Mouse (Mus musculus) thymus, postnatal 36 days (tissue): Measurements from ENCODE around the gene Agxt.

Experiments
- DNase-seq, 2 experiments: peaks; one replicate each; pipeline ENCODE4 v3.0.0; 2022; ENCODE audit warnings: mixed read lengths in 2 of 2

The Agxt gene

GRCm38 (mm10) chr1:93135036-93135526, at the start of gene Agxt:
Gene Agxt (plus strand): TSS chr1:93135240.
- no peak for DNase-seq

GRCm38 (mm10) chr1:93092582-93092981, 42.5 kb upstream of the Agxt start:
- DNase-seq, result no peak

DNA sequence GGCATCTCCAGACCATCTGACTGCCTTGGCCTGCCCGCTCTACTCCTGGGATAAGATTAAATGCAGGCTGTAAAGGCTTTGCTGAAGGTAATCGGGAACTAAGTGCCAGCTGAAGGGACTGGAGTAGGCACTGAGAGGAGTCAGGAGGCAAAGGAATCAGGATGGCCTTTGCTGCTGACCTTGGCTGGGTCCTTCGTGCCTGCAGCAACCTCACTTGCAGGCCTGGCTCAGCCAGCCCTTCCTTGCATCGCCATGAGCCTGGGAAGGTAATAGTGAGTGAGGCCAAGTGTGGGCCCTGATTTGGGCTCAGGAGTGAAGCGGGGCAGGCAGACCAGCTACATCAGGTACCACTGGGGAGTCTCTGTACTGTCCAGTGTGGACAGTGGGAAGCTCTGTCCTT, 36.1 kb upstream of the Agxt start:
- DNase-seq, result no peak

- no peak for DNase-seq
These were observed 34.8 kb upstream of the Agxt start for GRCm38 (mm10) chr1:93100243-93100575.

DNA sequence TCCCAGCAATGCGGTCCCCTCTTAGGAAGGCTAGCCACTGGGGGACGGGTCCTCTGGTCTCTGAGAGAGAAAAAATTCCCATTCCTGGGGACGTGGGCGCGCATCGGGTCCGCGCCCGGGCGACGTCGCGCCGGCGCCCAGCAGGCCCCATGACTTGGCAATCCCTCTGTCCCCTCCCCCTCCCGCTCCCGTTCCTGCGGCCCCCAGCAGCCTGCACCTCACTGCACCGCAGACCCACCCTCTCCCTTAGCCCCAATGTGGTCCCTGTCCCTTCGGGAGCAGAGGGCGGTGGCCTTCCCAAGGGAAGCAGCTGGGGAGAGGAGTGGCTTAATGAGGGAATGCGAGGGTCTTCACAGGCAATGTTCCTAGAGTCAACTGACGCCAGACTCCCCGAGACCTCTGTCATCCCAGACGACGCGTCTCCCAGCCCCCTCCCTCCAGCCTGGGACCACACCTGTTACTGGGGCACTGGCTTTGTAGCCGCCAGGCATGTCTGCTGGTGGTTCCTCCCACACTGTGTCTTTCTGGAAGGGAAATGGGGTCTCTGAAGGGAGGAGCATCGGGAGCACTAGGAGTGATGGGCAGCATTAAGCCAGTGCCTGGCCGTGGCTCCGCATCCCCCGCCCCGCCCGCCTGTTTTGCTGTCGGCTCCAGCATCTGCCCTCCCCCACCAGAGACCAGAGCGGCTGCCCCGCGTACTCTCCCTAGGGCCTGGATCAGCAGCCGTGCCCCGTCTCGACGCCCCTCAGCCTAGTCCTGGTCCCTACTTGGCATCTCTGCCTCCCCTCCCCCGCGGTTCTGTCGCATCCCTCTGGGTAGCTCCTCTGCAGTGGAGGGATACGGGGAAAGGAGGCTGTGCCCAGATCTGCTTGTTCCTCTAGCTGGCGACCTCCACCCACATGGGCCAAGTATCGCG, 34.2 kb upstream of the Agxt start:
- DNase-seq, result no peak

DNA sequence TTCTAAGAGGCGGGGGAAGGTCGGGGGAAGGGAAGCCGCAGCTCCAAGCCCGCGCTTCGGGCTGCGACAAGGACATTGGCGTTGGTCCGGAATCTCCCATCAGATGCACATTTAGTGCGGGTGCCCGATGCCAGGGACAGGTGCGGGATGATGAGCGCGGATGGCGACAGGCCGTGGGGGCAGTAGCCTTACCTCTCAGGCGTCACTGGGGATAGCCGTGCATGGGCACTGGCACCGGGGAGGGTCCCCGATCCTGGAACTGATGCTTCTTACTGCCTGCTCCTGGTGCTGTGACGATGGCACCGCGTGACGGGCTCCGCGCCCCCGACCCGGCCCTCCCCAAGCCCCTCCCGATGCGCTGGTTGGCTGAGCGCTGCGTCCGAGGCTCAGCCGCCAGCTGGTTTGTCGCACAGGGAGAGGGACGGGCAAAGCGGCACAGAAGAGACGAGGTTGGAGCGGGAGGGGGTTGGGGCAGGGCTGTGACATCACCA, 33.4 kb upstream of the Agxt start, which contains the start of gene Kif1a:
Gene Kif1a (minus strand): TSS at position 381 of the 491 bp plus-strand sequence.
- no peak for DNase-seq

DNA sequence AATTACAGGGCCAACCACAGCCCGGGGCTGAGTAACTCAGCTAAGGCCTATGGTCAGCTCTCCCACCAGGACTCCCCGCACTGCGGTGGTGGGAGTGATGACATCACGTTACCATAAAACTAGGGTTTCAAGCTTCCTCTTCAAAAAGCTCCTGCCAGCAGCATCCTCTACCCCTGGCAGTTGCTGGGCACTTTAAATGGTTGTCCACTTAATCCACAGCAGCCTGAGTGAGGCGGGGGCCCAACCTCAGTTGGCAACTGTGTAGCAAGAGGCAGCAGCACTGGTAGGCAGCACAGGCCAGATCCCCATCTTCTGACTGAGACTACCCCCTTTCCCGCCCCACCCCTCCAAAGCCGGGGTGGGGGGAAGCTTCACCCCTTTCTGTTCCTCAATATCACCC, 32.3 kb upstream of the Agxt start:
- no peak for DNase-seq

- DNase-seq, result peak; percentile 46 to 72
These were observed 20.2 kb upstream of the Agxt start for GRCm38 (mm10) chr1:93114713-93115463.

- DNase-seq, result no peak
These were observed 19.6 kb upstream of the Agxt start for GRCm38 (mm10) chr1:93115471-93115870.

GRCm38 (mm10) chr1:93118816-93119215, 16.2 kb upstream of the Agxt start:
- DNase-seq, result no peak

GRCm38 (mm10) chr1:93123179-93123854, 11.7 kb upstream of the Agxt start:
- no peak for DNase-seq

- no peak for DNase-seq
These were observed 11.0 kb upstream of the Agxt start for GRCm38 (mm10) chr1:93124066-93124465.

- DNase-seq, result no peak
These were observed 9.8 kb upstream of the Agxt start for GRCm38 (mm10) chr1:93125256-93125655.

DNA sequence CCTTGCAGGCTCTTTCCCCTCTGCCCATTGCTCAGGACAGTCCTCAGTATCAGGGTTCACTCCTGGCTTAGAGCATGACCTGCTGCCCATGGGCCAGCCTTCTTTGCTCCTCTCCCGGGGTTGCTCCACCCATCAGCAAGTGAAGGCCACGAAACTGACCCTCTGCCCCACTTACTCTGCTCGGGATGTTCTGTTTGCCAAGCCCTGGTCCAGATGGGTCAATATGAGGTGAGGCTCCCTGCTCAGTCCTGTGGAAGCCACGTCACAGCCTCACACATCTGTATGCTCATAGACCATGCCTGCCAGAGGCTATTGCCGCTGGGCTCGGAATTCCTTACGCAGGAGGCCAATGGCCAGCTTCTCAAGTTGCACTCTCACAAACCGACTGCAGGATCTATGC, 6.8 kb upstream of the Agxt start:
- DNase-seq, result no peak

- DNase-seq, result no peak
These were observed 6.2 kb upstream of the Agxt start for GRCm38 (mm10) chr1:93128710-93129349.

GRCm38 (mm10) chr1:93130242-93130983, 4.6 kb upstream of the Agxt start:
- DNase-seq, result no peak

DNA sequence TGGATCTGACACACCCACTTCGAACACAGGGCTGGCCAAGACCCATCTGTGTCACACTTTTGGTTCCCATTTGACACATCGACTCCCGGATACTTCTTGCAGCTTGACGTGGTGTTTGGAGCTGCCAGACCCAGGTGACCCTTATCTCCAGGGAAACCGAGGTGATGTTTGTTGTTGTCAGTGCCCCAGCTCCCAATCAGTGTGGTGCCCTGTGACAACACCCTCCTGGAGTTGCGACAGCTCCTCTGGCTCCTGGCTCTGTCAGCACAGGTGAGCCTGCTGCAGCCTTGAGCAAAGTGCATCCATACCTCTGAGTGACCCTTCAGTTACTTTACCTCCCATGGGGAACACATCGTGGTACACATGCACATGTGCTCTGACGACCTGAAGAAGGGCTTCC, 2.4 kb upstream of the Agxt start:
- no peak for DNase-seq

DNA sequence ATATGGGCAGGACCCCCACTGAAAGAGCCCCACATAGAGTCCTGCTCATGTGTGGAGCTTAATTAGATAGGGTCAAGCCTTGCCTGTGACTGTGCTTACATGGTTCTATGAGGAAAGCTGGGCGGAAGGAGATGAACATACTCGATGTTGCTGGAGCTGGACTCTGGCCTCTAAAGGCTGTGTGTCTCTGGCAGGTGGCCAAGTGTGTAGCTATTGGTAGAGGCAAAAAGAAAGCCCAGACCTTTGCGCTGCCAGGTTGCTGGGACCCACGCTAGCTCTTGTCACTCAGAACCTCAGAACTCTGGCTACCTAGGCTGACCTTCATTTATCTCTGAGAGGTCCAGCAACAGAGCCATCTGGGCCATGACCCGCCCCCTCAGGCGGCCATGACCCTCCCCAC, 3.5 kb downstream of the Agxt start:
- DNase-seq, result no peak

DNA sequence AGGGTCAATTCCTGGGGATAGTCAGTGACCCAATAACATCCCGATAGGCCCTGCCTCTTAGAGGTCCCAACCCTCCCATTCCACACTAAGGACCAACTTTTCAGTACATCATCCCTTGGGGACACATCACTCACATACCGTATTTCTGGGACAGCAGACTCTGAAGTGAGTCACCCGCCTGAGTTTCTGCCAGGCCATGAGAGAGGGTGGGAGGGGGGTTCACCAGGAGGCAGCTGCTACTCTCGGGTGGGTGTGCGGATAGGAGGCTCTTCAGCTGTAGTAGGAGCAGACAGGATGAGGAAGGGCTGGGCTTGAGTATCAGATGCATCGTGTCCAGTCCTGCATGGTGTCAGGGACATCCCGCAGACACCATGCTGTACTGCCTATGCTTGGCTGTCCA, 4.7 kb downstream of the Agxt start:
- DNase-seq, result no peak

- DNase-seq, result no peak
These were observed 7.8 kb downstream of the Agxt start for GRCm38 (mm10) chr1:93142871-93143270.

DNA sequence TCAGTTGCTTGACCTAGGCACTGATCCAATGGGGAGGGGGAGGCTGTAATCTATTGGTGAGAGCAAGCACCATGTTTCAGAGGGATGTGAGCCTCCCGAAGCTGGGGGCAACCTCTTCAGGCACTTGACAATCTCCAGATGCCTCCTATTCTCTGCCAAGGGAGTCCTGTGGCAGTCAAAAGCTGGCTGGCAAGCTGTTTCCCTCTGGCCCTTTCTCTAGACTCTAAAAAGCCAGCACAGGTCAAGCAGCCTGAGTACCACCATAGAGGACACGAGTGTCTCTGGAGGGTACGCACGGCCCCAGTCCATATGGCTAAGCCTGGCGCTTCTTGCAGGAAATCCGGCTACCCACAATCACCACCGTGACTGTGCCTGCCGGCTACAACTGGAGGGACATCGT, 9.1 kb downstream of the Agxt start:
- DNase-seq, result no peak
